Mouse (Mus musculus) olfactory bulb, adult 2 months (tissue): ENCODE data around the gene Timp2.

Source experiments
- CTCF ChIP-seq: fragments of 200-500 bp; IDR thresholded peaks from 2 replicates; pipeline ENCODE4 v1.5.1; 2012; ENCODE audit warnings: low read depth, mild to moderate bottlenecking, low read length, moderate library complexity; ENCODE audit not compliant: insufficient read depth
- POLR2A ChIP-seq: fragments of 200-500 bp; IDR thresholded peaks from 2 replicates; pipeline ENCODE4 v1.6.1; 2012; ENCODE audit warnings: mild to moderate bottlenecking, low read depth, low read length, moderate library complexity; ENCODE audit not compliant: insufficient read depth

DNA sequence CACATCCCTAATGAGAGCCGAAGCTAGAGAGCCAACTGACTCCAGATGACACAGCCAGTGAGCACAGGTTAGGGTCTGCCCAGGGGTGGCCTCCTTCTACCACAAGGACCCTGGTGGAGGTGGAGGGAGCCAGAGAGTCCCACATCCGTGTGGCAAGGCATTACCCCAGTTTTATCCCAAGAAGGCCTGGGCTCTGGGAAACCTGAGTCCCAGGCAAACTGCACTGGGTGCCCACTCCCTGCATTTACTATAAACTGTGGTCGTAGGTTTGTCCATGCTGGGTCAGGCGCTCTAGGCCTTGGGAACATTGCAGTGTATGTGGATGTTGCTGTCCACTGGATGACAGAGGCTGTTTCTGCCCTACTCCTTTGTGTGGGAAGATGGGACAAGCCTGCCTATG, 45.7 kb upstream of the Timp2 start:
- no peak for TF ChIP-seq CTCF
- no peak for TF ChIP-seq POLR2A
